Mouse (Mus musculus) right cerebral cortex, adult 2 months (tissue): ENCODE measurements around the gene Jph2.

Experiments
- DNase-seq, 2 experiments: peaks; one replicate each; pipeline ENCODE4 v3.0.0; 2021 to 2022; ENCODE audit warnings: low spot score in 2 of 2

Jph2 gene

GRCm38 (mm10) chr2:163317281-163317680 is 80.5 kb downstream of the Jph2 start:
- no peak for DNase-seq

- DNase-seq: no peak
Measured at GRCm38 (mm10) chr2:163310163-163310688, 87.6 kb downstream of the Jph2 start.

- peak; percentile 64 to 66 for DNase-seq
Measured at GRCm38 (mm10) chr2:163309376-163309775, 88.4 kb downstream of the Jph2 start.

GRCm38 (mm10) chr2:163303037-163303436 is 94.8 kb downstream of the Jph2 start:
- no peak for DNase-seq

GRCm38 (mm10) chr2:163301641-163302040 is 96.2 kb downstream of the Jph2 start:
- DNase-seq: no peak

GRCm38 (mm10) chr2:163300069-163301060 is 97.4 kb downstream of the Jph2 start:
- DNase-seq: no peak

- DNase-seq: no peak
Measured at GRCm38 (mm10) chr2:163296999-163297630, 100.7 kb downstream of the Jph2 start.

- DNase-seq: no peak
Measured at GRCm38 (mm10) chr2:163288881-163289379, 108.9 kb downstream of the Jph2 start.
